Mouse (Mus musculus) midbrain, embryonic 12.5 days (tissue): ENCODE measurements around the gene Drc7. TPM values are rescaled to one million over a fixed set of nuclear protein-coding genes. Genes with fewer than 3 reads are reported as not detected.

Experiments
- ATAC-seq: fragments of 200-750 bp; cut with Nextera tagmentation; 2 replicates; pipeline ENCODE4 v1.8.0; 2017; ENCODE audit warnings: low read depth, moderate TSS enrichment, moderate library complexity; ENCODE audit not compliant: low FRiP score
- H3K27ac ChIP-seq: fragments of 300-500 bp; sonication (generic); replicated peaks from 2 replicates; pipeline ENCODE4 v1.5.1; 2016; ENCODE audit warnings: mild to moderate bottlenecking
- H3K27me3 ChIP-seq: fragments of 300-500 bp; sonication (generic); 2 replicates; pipeline ENCODE4 v1.6.1; 2016; ENCODE audit warnings: mild to moderate bottlenecking
- H3K36me3 ChIP-seq: fragments of 300-500 bp; sonication (generic); 2 replicates; pipeline ENCODE4 v1.6.1; 2016
- H3K4me1 ChIP-seq: fragments of 300-500 bp; sonication (generic); 2 replicates; pipeline ENCODE4 v1.6.1; 2016
- H3K4me2 ChIP-seq: fragments of 300-500 bp; sonication (generic); replicated peaks from 2 replicates; pipeline ENCODE4 v1.6.1; 2016; ENCODE audit warnings: mild to moderate bottlenecking, moderate library complexity
- H3K4me3 ChIP-seq: fragments of 300-500 bp; sonication (generic); 2 replicates; pipeline ENCODE4 v1.5.1; 2016; ENCODE audit warnings: mild to moderate bottlenecking
- H3K9ac ChIP-seq: fragments of 300-500 bp; sonication (generic); replicated peaks from 2 replicates; pipeline ENCODE4 v1.6.1; 2016; ENCODE audit warnings: mild to moderate bottlenecking, moderate library complexity
- H3K9me3 ChIP-seq: fragments of 300-500 bp; sonication (generic); 2 replicates; pipeline ENCODE4 v1.6.1; 2016; ENCODE audit warnings: mild to moderate bottlenecking
- WGBS: fragments of 180-500 bp; shearing (Covaris S2); methylation state at CpG from one replicate; pipeline ENCODE4 v1.1.7; 2016; 5-methylcytosine and 5-hydroxymethylcytosine counted together
- polyA plus RNA-seq: library from polyadenylated mRNA; unstranded; fragments of >200 nt; fragmentation: Nextera tagmentation; extraction: Ambion mirVana; gene quantifications from 2 replicates; pipeline ENCODE4 v1.2.1, GENCODE M21; 2016

Gene Drc7
- polyA plus RNA-seq, 1 experiment from 2014 or later, result not detected

DNA sequence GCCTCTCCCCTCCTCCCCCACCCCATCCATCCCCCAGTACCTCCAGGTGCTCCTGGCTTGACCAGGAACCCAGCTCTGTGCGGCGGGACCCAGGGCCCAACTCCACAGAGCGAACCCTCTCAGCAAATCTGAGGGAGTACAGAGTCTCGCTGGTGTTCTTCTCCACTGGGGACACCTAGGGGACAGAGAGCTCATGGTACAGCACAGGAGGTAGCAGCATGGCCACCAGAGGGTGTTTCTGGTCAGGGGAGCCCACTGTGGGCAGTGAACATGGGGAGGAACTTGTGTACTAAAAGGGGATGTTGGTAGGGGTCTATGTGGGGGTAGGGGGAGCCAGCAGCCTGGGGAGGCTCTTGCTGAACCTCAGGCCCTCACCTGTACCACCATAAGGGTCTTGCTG is 47.1 kb downstream of the Drc7 start:
- Histone ChIP-seq H3K36me3 (peaks cover 44% of the 10 kb centered on the region), H3K27ac (no peak overlapping the region), H3K4me1 (no peaks in the 10 kb centered on the region), H3K27me3 (no peaks in the 10 kb centered on the region), H3K4me3 (no peak overlapping the region), H3K4me2 (no peak overlapping the region), H3K9ac (no peak overlapping the region), H3K9me3 (no peaks in the 10 kb centered on the region)
- 73% methylated on average over 4 of the region's 4 CpGs for WGBS
- no peak for ATAC-seq

GRCm38 (mm10) chr8:95107306-95107705 is 52.4 kb downstream of the Drc7 start:
- H3K9me3 ChIP-seq, result no peaks in the 10 kb centered on the region
- H3K4me3 ChIP-seq, result no peak overlapping the region
- ATAC-seq, result no peak
- no peak overlapping the region for H3K9ac ChIP-seq
- H3K4me1 ChIP-seq, result no peaks in the 10 kb centered on the region
- 91% methylated on average over 13 of the region's 13 CpGs for WGBS
- 0 out of 2 replicates have a peak, but pooled peaks cover 7% of the 10 kb centered on the region for H3K27me3 ChIP-seq
- no peak overlapping the region for H3K27ac ChIP-seq
- no peak overlapping the region for H3K4me2 ChIP-seq
- H3K36me3 ChIP-seq, result 0 out of 2 replicates have a peak, but pooled peaks cover 6% of the 10 kb centered on the region

DNA sequence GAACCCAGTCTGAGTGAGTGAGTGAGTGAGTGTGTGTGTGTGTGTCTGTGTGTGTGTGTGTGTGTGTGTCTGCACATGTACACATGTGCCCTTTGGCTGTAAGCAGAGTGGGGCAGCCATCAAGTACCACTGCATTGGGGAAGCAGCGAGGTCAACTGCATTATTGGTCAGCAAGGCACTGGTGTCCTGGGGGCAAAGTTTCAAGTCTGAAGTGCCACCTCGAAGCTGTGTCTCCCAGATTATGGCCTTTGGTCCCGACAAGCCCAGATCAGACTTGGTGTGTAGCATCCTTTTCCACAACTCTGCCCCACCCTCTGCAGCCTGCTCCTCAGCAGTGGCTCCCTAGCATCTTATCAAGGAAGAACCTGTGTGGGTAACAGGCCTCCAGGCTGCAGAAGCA is 57.7 kb downstream of the Drc7 start:
- H3K27me3 ChIP-seq, result 0 out of 2 replicates have a peak, but pooled peaks cover 7% of the 10 kb centered on the region
- no peak for ATAC-seq
- H3K27ac ChIP-seq, result no peak overlapping the region
- 91% methylated on average over 3 of the region's 3 CpGs for WGBS
- H3K9me3 ChIP-seq, result no peaks in the 10 kb centered on the region
- H3K4me2 ChIP-seq, result no peak overlapping the region
- no peak overlapping the region for H3K9ac ChIP-seq
- no peaks in the 10 kb centered on the region for H3K4me1 ChIP-seq
- no peaks in the 10 kb centered on the region for H3K36me3 ChIP-seq
- no peak overlapping the region for H3K4me3 ChIP-seq

GRCm38 (mm10) chr8:95113108-95113507 is 58.2 kb downstream of the Drc7 start:
- 0 out of 2 replicates have a peak, but pooled peaks cover 7% of the 10 kb centered on the region for H3K27me3 ChIP-seq
- no peaks in the 10 kb centered on the region for H3K36me3 ChIP-seq
- no peak overlapping the region for H3K9ac ChIP-seq
- H3K4me3 ChIP-seq, result no peak overlapping the region
- 66% methylated on average over 4 of the region's 4 CpGs for WGBS
- no peak overlapping the region for H3K4me2 ChIP-seq
- no peak for ATAC-seq
- no peaks in the 10 kb centered on the region for H3K4me1 ChIP-seq
- H3K9me3 ChIP-seq, result no peaks in the 10 kb centered on the region
- no peak overlapping the region for H3K27ac ChIP-seq

- Histone ChIP-seq H3K4me1 (no peaks in the 10 kb centered on the region), H3K9ac (no peak overlapping the region), H3K36me3 (no peaks in the 10 kb centered on the region), H3K27me3 (0 out of 2 replicates have a peak, but pooled peaks cover 7% of the 10 kb centered on the region), H3K27ac (no peak overlapping the region), H3K4me3 (no peak overlapping the region), H3K9me3 (no peaks in the 10 kb centered on the region), H3K4me2 (no peak overlapping the region)
- 70% methylated on average over 3 of the region's 3 CpGs for WGBS
- ATAC-seq, result peak; percentile 41
These were observed 58.8 kb downstream of the Drc7 start for GRCm38 (mm10) chr8:95113750-95114149.

DNA sequence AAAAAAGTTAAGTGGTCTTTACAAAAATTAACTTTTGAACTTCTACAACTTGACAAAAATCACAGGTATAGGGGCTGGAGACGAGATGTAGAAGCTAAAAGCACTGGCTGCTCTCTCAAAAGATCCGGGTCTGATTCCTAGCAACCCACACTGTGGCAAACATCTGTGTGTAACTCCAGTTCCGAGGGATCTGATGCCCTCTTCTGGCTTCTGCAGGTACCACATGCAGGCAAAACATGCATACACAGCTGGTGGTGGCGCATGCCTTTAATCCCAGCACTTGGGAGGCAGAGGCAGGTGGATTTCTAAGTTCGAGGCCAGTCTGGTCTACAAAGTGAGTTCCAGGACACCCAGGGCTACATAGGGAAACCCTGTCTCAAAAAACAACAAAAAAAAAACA is 68.6 kb downstream of the Drc7 start:
- Histone ChIP-seq H3K36me3 (no peaks in the 10 kb centered on the region), H3K4me2 (no peak overlapping the region), H3K27me3 (no peaks in the 10 kb centered on the region; the same call in 1 of the 2 replicates), H3K4me1 (no peaks in the 10 kb centered on the region; the same call in 1 of the 2 replicates), H3K9ac (no peak overlapping the region), H3K27ac (no peak overlapping the region), H3K9me3 (no peaks in the 10 kb centered on the region), H3K4me3 (no peak overlapping the region)
- ATAC-seq, result no peak
- 91% methylated on average over 5 of the region's 5 CpGs for whole genome bisulfite sequencing

DNA sequence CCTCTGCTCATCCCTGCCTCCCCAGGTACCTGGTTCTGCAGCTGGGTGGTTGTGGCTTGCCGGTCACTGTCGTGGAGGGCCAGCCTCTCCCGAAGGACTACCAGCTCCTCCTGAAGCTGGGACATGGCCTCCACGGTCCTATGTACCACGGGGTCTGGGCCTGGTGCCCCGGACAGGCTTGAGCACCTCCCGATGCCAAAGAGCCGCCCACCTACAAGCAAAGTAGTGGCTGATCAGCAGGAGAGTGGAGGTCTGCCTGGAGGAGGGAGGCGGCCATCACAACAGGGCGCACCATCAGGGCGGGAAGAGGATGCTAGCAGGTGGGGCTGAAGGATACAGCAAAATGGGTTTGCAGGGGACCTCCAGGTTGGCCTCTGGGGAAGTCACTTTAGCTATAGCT is 71.6 kb downstream of the Drc7 start:
- no peak for ATAC-seq
- Histone ChIP-seq H3K4me1 (no peaks in the 10 kb centered on the region; the same call in 1 of the 2 replicates), H3K9me3 (no peaks in the 10 kb centered on the region), H3K27ac (no peak overlapping the region), H3K4me2 (no peak overlapping the region), H3K9ac (no peak overlapping the region), H3K36me3 (no peaks in the 10 kb centered on the region), H3K4me3 (no peak overlapping the region), H3K27me3 (peaks cover 3% of the 10 kb centered on the region; the same call in 1 of the 2 replicates)
- 88% methylated on average over 11 of the region's 11 CpGs for WGBS

GRCm38 (mm10) chr8:95127658-95128057 is 72.8 kb downstream of the Drc7 start:
- H3K9ac ChIP-seq, result no peak overlapping the region
- ATAC-seq, result no peak
- peaks cover 3% of the 10 kb centered on the region; the same call in 1 of the 2 replicates for H3K27me3 ChIP-seq
- no peak overlapping the region for H3K4me3 ChIP-seq
- H3K4me1 ChIP-seq, result no peaks in the 10 kb centered on the region; the same call in 1 of the 2 replicates
- WGBS, result 66% methylated on average over 9 of the region's 9 CpGs
- H3K36me3 ChIP-seq, result no peaks in the 10 kb centered on the region
- no peak overlapping the region for H3K27ac ChIP-seq
- no peak overlapping the region for H3K4me2 ChIP-seq
- H3K9me3 ChIP-seq, result no peaks in the 10 kb centered on the region

Other genes starting within 250 kb of the Drc7 start
- gene Ccl17, start 244.7 kb upstream of the Drc7 start, polyA plus RNA-seq, result not detected in 2 replicates
- 53.4 and 54.4 TPM in 2 replicates for gene Coq9, start 216.8 kb upstream of the Drc7 start, polyA plus RNA-seq
- gene Ciapin1, start 216.7 kb upstream of the Drc7 start, polyA plus RNA-seq, result 182 and 192 TPM in 2 replicates
- gene Polr2c, start 197.7 kb upstream of the Drc7 start, polyA plus RNA-seq, result 136 and 140 TPM in 2 replicates
- 24.8 and 26.6 TPM in 2 replicates for gene Dok4, start 178.8 kb upstream of the Drc7 start, polyA plus RNA-seq
- gene Ccdc102a, start 137.0 kb upstream of the Drc7 start, polyA plus RNA-seq, result 16.3 and 18.1 TPM in 2 replicates
- gene Adgrg5, start 131.4 kb upstream of the Drc7 start, polyA plus RNA-seq, result 0.09 and 0.10 TPM in 2 replicates
- gene Adgrg1, start 80.4 kb upstream of the Drc7 start, polyA plus RNA-seq, result 193 and 210 TPM in 2 replicates
- gene Adgrg3, start 37.4 kb upstream of the Drc7 start, polyA plus RNA-seq, result 1.7 and 2.7 TPM in 2 replicates
- gene Katnb1, start 26.1 kb downstream of the Drc7 start, polyA plus RNA-seq, result 35.6 and 40.8 TPM in 2 replicates
- gene Kifc3, start 147.7 kb downstream of the Drc7 start, polyA plus RNA-seq, result 10.0 and 10.4 TPM in 2 replicates